Mouse (Mus musculus): ENCODE data around the gene Adgrl3.

Adgrl3 gene

DNA sequence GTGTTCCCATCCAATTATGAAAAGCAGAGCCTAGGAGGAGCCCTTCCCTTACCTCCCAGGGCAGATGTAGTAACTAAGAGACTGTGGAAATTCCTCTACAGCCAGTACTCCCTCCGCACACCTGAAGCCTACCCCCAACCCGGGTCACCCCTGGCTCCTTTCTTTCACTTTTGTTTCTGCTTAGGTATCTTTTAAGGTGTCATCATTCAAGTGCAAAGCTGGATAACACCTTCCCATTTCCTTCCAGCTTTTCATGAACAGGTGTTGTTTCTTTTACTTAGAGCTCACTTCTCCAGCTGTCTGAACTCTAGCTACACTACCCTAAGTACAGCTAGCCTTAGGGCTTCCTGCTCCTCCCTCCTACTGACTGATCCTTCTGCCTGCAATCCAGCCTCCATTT is 634.0 kb downstream of the Adgrl3 start:
- no peak for DNase-seq (ENCODE audit: low spot score in 2 of 2)

DNA sequence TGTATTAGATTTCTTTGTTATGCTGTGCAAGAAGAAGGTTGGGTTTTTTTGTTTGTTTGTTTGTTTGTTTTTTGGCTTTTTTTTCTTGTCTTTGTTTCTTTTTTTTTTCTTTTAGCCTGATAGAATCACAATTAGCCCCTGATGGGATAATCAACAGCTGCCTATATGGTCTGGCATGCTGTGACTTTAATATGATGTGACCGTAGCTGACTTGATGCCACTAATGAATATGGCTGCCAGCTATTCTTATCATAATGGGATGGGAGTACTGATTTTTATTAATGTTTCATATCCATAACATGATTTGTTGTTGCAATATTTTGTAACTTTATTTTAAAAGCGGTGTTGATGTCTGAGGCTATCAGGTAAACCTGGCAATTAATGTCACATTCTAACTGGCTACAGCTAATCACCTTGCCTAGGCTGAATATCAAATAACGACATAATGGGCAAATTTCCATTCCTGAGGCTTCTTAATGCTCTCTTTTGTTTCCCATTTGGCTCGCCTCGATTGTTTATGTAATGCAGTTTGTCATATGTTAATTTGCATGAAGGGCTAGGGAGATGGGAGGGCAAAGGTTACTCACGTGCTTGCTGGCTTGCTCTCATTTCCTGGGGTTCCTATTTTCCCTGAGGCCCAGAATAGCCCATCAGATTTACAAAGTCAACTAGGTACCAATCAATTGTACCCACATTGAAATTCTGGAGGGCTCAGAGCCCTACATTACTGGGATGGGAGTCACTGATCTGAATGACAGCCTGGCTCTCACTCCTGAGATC is 641.9 kb downstream of the Adgrl3 start:
- no peak for DNase-seq (ENCODE audit: low spot score in 2 of 2)

DNA sequence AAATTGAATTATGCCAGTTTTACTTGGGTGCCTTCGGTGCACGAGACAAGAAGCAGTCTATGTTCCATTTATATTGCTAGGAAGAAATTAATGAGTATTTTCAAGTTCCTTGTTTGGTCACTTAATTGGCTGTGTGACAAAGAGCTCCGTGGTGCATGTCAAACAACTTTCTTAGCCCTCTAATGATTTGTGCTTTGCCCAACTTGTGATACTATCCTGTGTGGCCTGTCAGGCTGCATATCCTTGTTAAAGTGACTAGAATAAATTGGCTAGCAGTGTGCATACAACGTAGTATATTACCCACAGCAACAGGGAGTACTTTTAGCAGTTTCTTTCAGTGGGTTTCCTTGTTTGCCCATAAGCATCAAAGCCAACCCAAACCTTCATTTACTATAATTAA is 651.1 kb downstream of the Adgrl3 start:
- no peak for DNase-seq (ENCODE audit: low spot score in 2 of 2)

DNA sequence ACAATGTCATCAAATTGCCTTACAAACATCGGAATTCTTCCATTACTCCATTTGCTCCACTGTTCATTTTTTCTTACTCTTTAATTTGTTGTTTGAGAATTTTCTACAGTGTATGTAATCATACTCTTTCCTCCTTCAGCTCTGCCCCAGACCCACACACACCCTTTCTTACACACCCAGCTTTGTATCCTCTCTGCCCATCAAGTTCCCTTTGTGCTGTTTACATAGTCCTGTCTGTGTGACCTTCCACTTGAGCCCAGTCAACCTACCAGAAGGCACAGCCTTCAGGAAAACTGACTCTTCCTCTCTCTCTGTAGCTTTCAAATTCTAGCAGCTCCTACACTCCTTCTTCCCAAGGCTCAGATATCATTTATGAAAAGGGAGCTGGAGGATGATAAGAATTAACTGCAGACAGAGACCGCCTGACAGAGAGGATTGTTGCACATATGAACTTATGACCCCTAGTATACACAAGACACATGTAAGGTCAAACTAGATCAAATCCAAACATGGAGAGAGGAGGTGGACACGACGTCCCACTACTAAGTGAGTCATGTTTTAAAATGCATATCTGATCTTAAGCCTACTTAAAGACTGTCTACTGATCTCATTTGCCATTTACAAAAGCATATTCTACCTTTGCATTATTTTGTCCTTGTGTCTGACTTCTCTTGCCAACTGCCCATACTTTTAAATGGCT is 654.5 kb downstream of the Adgrl3 start:
- no peak for DNase-seq (ENCODE audit: low spot score in 2 of 2)

DNA sequence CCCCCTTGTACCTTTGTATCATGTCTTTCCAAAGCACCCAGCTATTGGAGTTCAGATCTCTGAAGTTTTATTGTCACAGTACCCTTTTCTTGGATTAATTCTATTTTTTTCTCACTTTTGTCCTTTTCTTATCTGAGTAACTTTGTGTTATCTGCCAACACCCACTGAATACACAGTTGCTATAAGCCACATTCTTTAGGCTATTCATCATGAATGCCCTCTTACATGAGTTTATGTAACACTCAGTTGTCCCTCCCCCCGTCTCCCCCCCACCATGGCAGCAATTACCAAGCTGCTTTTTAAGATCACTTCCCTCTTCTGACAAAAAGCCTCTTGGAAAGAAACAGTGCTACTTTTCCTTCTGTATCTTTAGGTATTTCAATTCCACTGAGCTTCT is 655.0 kb downstream of the Adgrl3 start:
- DNase-seq (ENCODE audit: low spot score in 2 of 2) = no peak

DNA sequence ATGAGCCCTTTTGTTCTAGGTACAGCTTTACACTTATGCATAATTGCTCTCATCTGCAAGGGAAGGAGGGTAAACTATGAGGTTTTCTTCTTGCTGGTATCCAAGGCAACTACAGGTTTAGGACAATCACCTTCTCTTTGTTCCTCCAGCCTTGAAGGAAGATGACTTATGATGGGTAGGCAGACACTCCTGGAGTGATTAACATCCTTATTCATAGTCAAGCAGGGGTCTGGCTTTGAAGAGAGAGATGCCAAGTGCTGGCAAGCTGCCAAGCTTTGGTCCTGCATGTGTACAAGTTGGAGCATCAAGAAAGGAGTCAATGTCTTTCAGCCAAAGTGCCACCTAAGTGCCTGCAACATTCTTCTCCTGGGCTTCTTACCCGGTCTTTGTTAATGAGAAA is 657.0 kb downstream of the Adgrl3 start:
- no peak for DNase-seq (ENCODE audit: low spot score in 2 of 2)

DNA sequence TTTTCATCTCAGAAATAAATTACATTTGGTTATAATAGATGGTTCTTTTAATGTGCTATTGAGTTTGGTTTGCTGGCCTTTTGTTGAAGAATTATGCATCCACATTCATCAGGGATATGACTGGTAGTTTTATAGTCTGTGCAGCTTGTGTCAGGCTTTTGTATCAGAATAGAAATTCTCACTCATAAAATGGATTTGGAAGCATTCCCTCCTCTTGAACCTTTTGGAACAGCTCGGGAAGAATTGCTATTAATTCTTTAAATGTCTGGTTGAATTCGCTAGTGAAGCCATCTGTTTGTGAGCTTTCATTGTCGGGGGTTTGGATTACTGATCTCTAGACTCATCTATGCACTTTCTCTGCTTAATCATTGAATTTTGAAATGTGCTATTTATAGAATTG is 666.3 kb downstream of the Adgrl3 start:
- DNase-seq (ENCODE audit: low spot score in 2 of 2) = no peak

DNA sequence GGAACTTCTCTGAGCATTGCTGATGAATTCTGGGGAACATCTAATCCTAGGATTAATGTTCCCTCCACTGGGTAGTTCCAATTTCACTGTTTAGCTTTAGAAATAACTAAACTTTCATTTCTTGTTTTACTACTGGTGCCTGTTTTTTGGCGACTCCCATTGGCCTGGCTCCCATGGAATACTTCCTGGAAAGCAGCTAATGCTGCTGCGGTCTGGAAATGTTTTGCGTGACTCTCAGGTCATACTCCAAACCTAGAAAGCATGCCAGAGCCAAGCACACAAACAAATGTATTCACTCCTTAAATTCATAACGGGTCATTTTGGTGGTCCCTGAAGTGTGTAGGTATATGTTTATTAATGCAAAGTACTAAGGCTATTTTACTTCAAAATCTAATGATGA is 666.9 kb downstream of the Adgrl3 start:
- no peak for DNase-seq (ENCODE audit: low spot score in 2 of 2)

DNA sequence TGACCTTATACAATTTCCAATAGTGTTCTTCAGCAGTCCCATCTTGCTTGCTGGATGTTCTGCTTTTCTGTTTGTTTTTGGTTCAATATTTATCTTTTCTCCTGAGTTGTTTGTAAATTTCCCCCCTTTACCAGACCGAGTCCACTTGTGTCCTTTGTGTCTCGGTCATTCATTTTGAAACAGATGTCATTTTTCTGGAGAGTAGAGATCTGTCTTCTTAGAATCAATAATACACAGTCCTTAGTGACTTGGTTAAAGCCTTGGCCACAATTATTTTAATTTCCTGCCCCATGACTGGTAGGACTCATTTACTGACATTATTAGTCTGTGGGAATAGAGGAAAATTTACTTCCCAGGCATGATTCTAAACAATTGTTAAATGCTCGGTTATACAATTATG is 709.7 kb downstream of the Adgrl3 start:
- no peak for DNase-seq (ENCODE audit: low spot score in 2 of 2)

DNA sequence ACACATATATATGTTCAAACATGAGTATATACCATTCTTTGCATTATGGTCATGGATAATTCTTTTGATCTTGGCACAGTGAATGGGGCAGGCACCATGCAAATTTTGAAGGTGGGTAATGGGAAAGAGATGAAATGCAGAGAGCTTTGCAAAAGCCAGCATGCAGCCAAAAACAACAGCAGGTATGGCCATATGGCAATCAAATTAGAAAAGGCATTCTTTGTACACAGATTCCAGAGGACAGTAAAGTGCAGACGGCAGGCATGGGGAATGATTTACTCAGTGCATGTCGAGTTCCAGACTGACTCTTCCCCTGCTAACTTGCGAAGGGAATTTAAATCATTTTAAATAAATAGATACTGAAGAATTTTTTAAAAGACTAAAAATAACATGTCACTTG is 716.1 kb downstream of the Adgrl3 start:
- DNase-seq (ENCODE audit: low spot score in 2 of 2) = peak in 1 of 2 experiments; percentile 17

DNA sequence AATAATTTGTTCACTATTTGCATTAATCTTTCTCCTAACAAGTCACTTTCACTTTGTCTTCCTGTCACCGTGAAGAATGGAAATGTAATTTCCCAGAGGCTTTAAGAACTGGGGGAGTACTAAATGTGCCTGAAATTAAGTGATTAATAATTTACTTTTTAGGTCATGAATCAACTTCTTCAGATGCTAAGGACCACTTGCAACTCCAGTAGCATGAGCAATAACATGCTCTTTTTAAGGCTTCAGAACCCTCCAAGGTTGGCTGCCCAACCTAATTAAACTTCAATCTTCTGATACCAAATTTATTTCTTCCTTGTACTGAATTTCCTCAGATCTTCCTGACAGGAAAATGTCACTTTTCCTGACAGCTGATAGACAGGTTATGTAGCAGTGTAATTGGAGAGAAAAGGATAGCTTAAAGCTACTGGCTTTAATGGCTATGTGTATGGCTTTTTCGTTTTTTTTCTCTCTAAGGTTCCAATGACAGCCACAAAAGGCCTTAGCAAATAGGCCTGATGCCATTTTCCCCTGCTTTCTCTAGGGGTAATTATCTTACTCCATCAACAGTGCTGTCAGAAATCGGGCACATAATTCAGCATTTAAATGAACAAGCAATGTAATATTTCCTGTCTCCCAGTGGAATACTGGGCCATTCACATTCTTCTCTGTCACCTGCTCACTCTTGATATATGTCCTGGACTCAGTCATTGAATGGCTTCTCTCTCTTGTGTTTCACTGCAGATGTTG is 718.5 kb downstream of the Adgrl3 start:
- DNase-seq (ENCODE audit: low spot score in 2 of 2) = no peak

DNA sequence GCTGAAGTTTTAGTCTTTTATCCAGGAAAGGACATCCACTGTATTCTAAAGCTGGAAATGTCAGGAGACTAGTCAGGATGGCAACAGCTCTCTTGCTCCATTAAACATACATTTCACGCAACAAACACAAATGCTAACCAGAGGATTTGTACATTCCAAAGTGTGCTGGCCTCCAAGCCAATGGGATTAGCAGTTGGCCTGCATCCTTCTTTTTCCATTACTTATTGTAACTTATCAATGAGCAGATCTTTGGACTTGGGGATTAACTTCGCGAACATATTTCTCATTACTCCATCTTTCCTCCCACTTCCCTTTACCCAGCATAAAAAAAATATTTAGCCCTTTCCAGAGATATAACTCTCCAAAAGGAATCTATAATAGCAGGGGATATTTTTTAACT is 732.5 kb downstream of the Adgrl3 start:
- no peak for DNase-seq (ENCODE audit: low spot score in 2 of 2)

DNA sequence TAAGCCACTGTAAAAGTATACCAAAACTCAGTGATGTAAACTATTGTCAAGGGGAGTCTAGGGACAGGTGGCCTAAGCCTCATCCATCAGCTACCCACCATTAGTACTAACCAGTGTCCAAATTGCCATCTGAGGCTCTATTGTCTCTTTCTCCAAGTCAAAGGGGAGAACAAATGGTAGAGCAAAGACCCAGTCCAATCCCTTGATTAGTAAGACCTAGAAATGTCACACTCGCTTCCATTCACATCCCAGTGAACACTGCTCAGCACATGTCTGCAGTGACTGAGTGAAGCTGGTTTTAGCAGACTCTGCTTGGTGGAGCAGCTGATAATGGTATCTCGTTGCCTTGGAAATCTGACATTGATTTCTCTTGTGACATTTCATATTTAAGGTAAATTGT is 735.8 kb downstream of the Adgrl3 start:
- no peak for DNase-seq (ENCODE audit: low spot score in 2 of 2)

DNA sequence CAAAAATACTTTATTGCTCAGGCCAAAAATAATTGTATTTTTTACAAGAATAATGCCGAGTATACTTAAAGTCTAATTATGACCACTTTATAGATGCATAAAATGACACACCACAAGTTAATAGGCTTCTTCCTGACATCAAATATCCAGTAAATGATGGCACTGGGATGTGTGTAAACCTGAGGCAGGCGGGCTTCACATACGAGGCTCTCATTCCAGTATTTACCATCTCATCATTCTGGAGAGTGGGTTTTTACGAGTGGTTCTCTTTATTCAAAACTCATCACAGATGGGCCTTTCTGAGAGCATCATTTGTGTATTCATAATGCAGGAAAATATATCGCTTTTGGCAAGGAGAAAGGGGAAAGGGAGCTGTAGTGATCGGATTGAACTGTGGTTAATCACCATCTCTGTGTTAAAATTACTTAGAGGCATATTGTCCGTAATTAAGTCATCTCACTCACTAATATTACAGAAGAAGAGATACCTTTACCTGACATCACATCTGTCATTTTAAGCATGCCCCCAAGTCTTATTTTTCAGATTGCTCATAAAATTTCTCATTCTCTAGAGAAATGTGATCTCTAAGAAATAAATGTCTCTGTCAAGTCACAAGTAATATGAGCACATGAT is 737.3 kb downstream of the Adgrl3 start:
- DNase-seq (ENCODE audit: low spot score in 2 of 2) = no peak

DNA sequence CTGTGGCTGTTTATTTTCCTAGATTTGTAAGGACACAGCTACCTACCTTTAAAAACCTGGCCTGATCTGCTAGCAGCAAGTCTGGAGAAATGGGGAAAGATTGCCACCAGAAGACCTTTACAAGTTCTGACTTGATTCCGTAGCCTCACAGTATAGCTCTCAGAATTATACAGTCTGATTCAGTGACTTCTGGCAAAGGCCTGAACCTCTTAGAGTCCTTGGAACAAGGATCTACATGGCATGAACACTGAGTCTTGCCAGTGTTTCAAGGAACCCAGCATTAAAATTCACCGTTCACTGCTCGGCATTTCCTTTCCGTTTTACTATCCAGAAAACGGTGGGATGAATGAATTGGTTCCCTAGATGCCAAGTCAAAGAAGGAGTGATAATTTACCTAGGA is 756.3 kb downstream of the Adgrl3 start:
- DNase-seq (ENCODE audit: low spot score in 2 of 2) = no peak

DNA sequence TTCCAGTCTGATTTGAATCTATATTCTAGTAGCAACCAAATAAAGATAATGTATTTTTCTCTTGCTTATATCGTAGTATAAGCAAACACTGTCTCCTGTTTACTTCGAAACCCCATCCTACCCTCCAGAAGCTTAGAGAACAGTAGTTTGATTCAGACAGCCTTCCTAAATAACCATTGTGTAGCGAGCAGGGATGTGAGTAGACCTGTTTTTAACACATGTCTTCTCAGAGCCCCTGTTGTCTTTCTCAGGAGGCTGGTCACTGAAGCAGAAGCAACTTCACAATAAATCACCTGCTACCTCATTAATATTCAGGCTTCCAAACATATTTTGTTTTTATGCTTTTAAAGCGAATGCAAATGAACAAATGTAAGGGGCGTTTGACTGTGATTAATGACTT is 756.8 kb downstream of the Adgrl3 start:
- DNase-seq (ENCODE audit: low spot score in 2 of 2) = no peak

DNA sequence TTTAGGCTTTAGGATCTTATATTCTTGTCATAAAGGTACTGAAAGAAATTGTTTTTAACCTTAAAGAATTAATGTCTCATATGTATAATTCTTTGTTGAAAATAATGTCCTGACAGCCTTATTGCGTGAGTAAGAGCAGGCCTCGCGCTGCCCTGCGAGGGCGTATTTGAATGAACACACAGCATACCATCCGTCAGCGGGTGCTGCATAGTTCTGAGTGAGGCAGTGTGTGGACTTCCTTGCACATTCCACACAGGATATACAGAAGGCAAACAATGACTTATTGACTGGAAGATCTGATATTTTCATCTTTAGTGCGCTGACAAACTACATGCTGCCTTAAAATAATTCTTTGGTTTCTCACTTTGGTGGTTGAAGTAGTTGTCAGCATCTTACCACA is 764.8 kb downstream of the Adgrl3 start:
- no peak for DNase-seq (ENCODE audit: low spot score in 2 of 2)

DNA sequence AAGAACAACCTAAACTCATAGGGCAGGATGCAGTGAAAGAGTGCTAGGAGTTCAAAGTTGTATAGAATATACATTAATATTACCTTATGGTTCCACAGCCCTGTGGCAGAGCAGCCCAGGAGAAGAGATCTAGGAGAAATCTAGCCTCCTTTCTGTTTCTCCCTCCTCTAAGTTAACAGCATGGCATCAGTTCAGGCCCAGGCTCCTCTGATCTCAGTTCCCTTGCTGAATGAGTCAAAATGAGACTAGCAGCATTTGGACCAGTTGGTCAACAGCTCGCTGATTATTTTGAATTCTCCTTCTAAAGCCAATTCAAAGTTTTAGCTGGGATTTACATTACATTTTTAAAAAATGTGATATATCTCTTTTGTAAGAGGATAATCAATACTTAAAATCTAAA is 770.8 kb downstream of the Adgrl3 start:
- DNase-seq (ENCODE audit: low spot score in 2 of 2) = no peak

DNA sequence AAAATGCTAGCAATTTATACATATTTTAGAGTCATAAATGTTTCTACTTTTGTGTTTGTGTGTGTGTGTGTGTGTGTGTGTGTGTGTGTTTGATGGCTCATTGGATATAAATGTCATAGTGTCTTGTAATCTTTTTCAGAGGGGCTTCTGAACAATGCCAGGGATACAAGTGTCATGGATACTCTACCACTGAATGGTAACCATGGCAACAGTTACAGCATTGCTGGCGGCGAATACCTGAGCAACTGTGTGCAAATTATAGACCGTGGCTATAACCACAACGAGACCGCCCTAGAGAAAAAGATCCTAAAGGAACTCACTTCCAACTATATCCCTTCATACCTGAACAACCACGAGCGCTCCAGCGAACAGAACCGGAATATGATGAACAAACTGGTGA is 774.2 kb downstream of the Adgrl3 start:
- DNase-seq (ENCODE audit: low spot score in 2 of 2) = no peak

DNA sequence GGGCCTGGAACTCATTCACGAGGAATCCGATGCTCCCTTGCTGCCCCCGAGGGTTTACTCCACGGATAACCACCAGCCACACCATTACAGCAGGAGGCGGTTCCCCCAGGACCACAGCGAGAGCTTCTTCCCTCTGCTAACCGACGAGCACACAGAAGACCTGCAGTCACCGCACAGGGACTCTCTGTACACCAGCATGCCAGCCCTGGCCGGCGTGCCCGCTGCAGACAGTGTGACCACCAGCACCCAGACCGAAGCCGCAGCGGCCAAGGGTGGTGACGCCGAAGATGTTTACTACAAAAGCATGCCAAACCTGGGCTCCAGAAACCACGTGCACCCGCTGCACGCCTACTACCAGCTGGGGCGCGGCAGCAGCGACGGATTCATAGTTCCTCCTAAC is 774.7 kb downstream of the Adgrl3 start:
- no peak for DNase-seq (ENCODE audit: low spot score in 2 of 2)

DNA sequence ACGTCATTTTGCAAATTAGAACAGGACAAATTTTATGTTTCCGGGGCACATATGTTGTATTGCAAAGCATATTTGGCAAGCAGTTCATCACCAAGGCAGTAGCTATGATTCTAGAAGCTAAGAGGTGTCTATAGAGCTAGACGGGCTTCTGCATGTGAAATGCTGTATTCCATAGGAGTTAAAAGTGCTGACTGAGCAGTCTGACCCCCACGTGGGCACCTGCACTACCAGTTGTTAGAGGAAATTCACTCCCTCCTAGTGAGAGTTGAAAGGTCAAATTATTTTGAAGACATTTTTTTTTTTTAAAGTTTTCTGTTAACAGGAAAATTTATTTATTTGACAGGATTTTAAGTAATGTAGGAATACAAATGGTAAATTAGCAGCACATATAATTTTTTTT is 776.2 kb downstream of the Adgrl3 start:
- DNase-seq (ENCODE audit: low spot score in 2 of 2) = no peak

DNA sequence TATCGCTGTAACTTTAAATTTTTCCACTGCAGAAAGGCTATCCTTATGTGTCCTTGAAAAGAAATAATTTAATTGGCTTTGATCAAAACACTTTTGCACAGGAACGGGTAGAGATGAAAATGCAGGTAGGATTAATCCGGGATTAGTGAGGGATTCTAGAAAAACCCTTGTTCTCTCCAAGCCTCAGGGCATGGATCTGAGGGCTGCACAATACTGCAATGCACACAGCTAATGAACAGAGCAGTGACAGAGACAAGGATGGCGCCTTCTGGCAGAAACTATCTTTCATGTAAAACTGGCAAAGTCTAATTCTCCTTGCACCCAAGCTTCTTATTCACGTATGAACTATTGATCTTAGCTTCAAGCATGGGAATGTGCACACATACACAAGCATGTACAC is 791.0 kb downstream of the Adgrl3 start:
- DNase-seq (ENCODE audit: low spot score in 2 of 2) = no peak
